Mouse (Mus musculus): ENCODE measurements around the gene Stat1. TPM values are rescaled to one million over a fixed set of nuclear protein-coding genes. Genes with fewer than 3 reads are reported as not detected.

The Stat1 gene
- polyA plus RNA-seq, 1 experiment from 2014 or later, result 10.5 TPM

GRCm38 (mm10) chr1:52152369-52152768 lies 33.1 kb downstream of the Stat1 start:
- Histone ChIP-seq H3K27ac (ENCODE audit: low read length) (no peak overlapping the region), H3K9me3 (ENCODE audit: control insufficient read depth, low read length) (no peaks in the 10 kb centered on the region), H3K4me3 (replicated peaks; ENCODE audit: low read length) (no peak overlapping the region), H3K4me2 (ENCODE audit: low read length) (no peak overlapping the region), H3K27me3 (replicated peaks; ENCODE audit: control insufficient read depth, insufficient read depth, low read length) (no peaks in the 10 kb centered on the region), H3K36me3 (ENCODE audit: control insufficient read depth, insufficient read depth) (no peaks in the 10 kb centered on the region), H3K9ac (replicated peaks; ENCODE audit: low read depth, low read length) (no peak overlapping the region), H3K4me1 (replicated peaks; ENCODE audit: control insufficient read depth, insufficient read depth, low read length) (peaks cover 7% of the 10 kb centered on the region)
- ATAC-seq, result no peak
- 68% methylated on average over 13 of the region's 13 CpGs for WGBS

GRCm38 (mm10) chr1:52152936-52153335 lies 33.7 kb downstream of the Stat1 start:
- no peaks in the 10 kb centered on the region for H3K9me3 ChIP-seq (ENCODE audit: control insufficient read depth, low read length)
- no peaks in the 10 kb centered on the region for H3K36me3 ChIP-seq (ENCODE audit: control insufficient read depth, insufficient read depth)
- H3K27ac ChIP-seq (ENCODE audit: low read length), result no peak overlapping the region
- ATAC-seq, result no peak
- H3K27me3 ChIP-seq (replicated peaks; ENCODE audit: control insufficient read depth, insufficient read depth, low read length), result no peaks in the 10 kb centered on the region
- 35% methylated on average over 3 of the region's 3 CpGs for WGBS
- no peak overlapping the region for H3K4me3 ChIP-seq (replicated peaks; ENCODE audit: low read length)
- H3K4me2 ChIP-seq (ENCODE audit: low read length), result no peak overlapping the region
- no peak overlapping the region for H3K9ac ChIP-seq (replicated peaks; ENCODE audit: low read depth, low read length)
- H3K4me1 ChIP-seq (replicated peaks; ENCODE audit: control insufficient read depth, insufficient read depth, low read length), result peaks cover 7% of the 10 kb centered on the region

- Histone ChIP-seq H3K4me2 (ENCODE audit: low read length) (no peak overlapping the region), H3K27me3 (replicated peaks; ENCODE audit: control insufficient read depth, insufficient read depth, low read length) (no peaks in the 10 kb centered on the region), H3K9me3 (ENCODE audit: control insufficient read depth, low read length) (no peaks in the 10 kb centered on the region), H3K9ac (replicated peaks; ENCODE audit: low read depth, low read length) (no peak overlapping the region), H3K4me1 (replicated peaks; ENCODE audit: control insufficient read depth, insufficient read depth, low read length) (peaks cover 7% of the 10 kb centered on the region), H3K4me3 (replicated peaks; ENCODE audit: low read length) (no peak overlapping the region), H3K36me3 (ENCODE audit: control insufficient read depth, insufficient read depth) (no peaks in the 10 kb centered on the region), H3K27ac (ENCODE audit: low read length) (no peak overlapping the region)
- ATAC-seq, result no peak
- WGBS, result 93% methylated on average over 8 of the region's 8 CpGs
Observed at GRCm38 (mm10) chr1:52154890-52155289, 35.6 kb downstream of the Stat1 start.

- H3K4me1 ChIP-seq (replicated peaks; ENCODE audit: control insufficient read depth, insufficient read depth, low read length), result no peaks in the 10 kb centered on the region
- no peak overlapping the region for H3K4me2 ChIP-seq (ENCODE audit: low read length)
- no peak overlapping the region for H3K4me3 ChIP-seq (replicated peaks; ENCODE audit: low read length)
- no peak overlapping the region for H3K9ac ChIP-seq (replicated peaks; ENCODE audit: low read depth, low read length)
- WGBS, result 90% methylated on average over 10 of the region's 10 CpGs
- H3K27ac ChIP-seq (ENCODE audit: low read length), result no peak overlapping the region
- no peaks in the 10 kb centered on the region for H3K36me3 ChIP-seq (ENCODE audit: control insufficient read depth, insufficient read depth)
- ATAC-seq, result no peak
- no peaks in the 10 kb centered on the region for H3K9me3 ChIP-seq (ENCODE audit: control insufficient read depth, low read length)
- no peaks in the 10 kb centered on the region for H3K27me3 ChIP-seq (replicated peaks; ENCODE audit: control insufficient read depth, insufficient read depth, low read length)
Observed at GRCm38 (mm10) chr1:52156351-52156750, 37.1 kb downstream of the Stat1 start.

GRCm38 (mm10) chr1:52158040-52158439 lies 38.8 kb downstream of the Stat1 start:
- Histone ChIP-seq H3K4me3 (replicated peaks; ENCODE audit: low read length) (no peak overlapping the region), H3K36me3 (ENCODE audit: control insufficient read depth, insufficient read depth) (no peaks in the 10 kb centered on the region), H3K9ac (replicated peaks; ENCODE audit: low read depth, low read length) (no peak overlapping the region), H3K27me3 (replicated peaks; ENCODE audit: control insufficient read depth, insufficient read depth, low read length) (no peaks in the 10 kb centered on the region), H3K27ac (ENCODE audit: low read length) (no peak overlapping the region), H3K4me1 (replicated peaks; ENCODE audit: control insufficient read depth, insufficient read depth, low read length) (no peaks in the 10 kb centered on the region), H3K9me3 (ENCODE audit: control insufficient read depth, low read length) (no peaks in the 10 kb centered on the region), H3K4me2 (ENCODE audit: low read length) (no peak overlapping the region)
- WGBS, result 98% methylated on average over 2 of the region's 2 CpGs
- no peak for ATAC-seq

- H3K4me3 ChIP-seq (replicated peaks; ENCODE audit: low read length), result no peak overlapping the region
Observed at GRCm38 (mm10) chr1:52158490-52159381, 39.5 kb downstream of the Stat1 start.

GRCm38 (mm10) chr1:52161151-52161550 lies 41.9 kb downstream of the Stat1 start:
- Histone ChIP-seq H3K4me2 (ENCODE audit: low read length) (no peak overlapping the region), H3K9ac (replicated peaks; ENCODE audit: low read depth, low read length) (no peak overlapping the region), H3K9me3 (ENCODE audit: control insufficient read depth, low read length) (no peaks in the 10 kb centered on the region), H3K4me3 (replicated peaks; ENCODE audit: low read length) (no peak overlapping the region), H3K27ac (ENCODE audit: low read length) (no peak overlapping the region), H3K36me3 (ENCODE audit: control insufficient read depth, insufficient read depth) (no peaks in the 10 kb centered on the region), H3K27me3 (replicated peaks; ENCODE audit: control insufficient read depth, insufficient read depth, low read length) (no peaks in the 10 kb centered on the region), H3K4me1 (replicated peaks; ENCODE audit: control insufficient read depth, insufficient read depth, low read length) (no peaks in the 10 kb centered on the region)
- ATAC-seq, result no peak
- WGBS, result 89% methylated on average over 8 of the region's 8 CpGs

More at GRCm38 (mm10) chr1:52158490-52159381, 39.5 kb downstream of the Stat1 start:
- Histone ChIP-seq H3K27me3 (replicated peaks; ENCODE audit: control insufficient read depth, insufficient read depth, low read length) (no peaks in the 10 kb centered on the region), H3K36me3 (ENCODE audit: control insufficient read depth, insufficient read depth) (no peaks in the 10 kb centered on the region), H3K4me2 (ENCODE audit: low read length) (no peak overlapping the region), H3K4me1 (replicated peaks; ENCODE audit: control insufficient read depth, insufficient read depth, low read length) (no peaks in the 10 kb centered on the region), H3K9ac (replicated peaks; ENCODE audit: low read depth, low read length) (no peak overlapping the region), H3K9me3 (ENCODE audit: control insufficient read depth, low read length) (no peaks in the 10 kb centered on the region), H3K27ac (ENCODE audit: low read length) (no peak overlapping the region)
- no peak for ATAC-seq
- 84% methylated on average over 17 of the region's 17 CpGs for WGBS

GRCm38 (mm10) chr1:52163707-52164457 lies 44.6 kb downstream of the Stat1 start:
- 86% methylated on average over 5 of the region's 5 CpGs for WGBS
- Histone ChIP-seq H3K4me3 (replicated peaks; ENCODE audit: low read length) (no peak overlapping the region), H3K4me1 (replicated peaks; ENCODE audit: control insufficient read depth, insufficient read depth, low read length) (no peaks in the 10 kb centered on the region), H3K9me3 (ENCODE audit: control insufficient read depth, low read length) (no peaks in the 10 kb centered on the region), H3K36me3 (ENCODE audit: control insufficient read depth, insufficient read depth) (no peaks in the 10 kb centered on the region), H3K9ac (replicated peaks; ENCODE audit: low read depth, low read length) (no peak overlapping the region), H3K27me3 (replicated peaks; ENCODE audit: control insufficient read depth, insufficient read depth, low read length) (no peaks in the 10 kb centered on the region), H3K27ac (ENCODE audit: low read length) (no peak overlapping the region), H3K4me2 (ENCODE audit: low read length) (no peak overlapping the region)
- ATAC-seq, result no peak

GRCm38 (mm10) chr1:52166652-52167220 lies 47.5 kb downstream of the Stat1 start:
- H3K4me1 ChIP-seq (replicated peaks; ENCODE audit: control insufficient read depth, insufficient read depth, low read length), result no peaks in the 10 kb centered on the region
- H3K27ac ChIP-seq (ENCODE audit: low read length), result no peak overlapping the region
- H3K27me3 ChIP-seq (replicated peaks; ENCODE audit: control insufficient read depth, insufficient read depth, low read length), result no peaks in the 10 kb centered on the region
- H3K4me2 ChIP-seq (ENCODE audit: low read length), result no peak overlapping the region
- H3K36me3 ChIP-seq (ENCODE audit: control insufficient read depth, insufficient read depth), result no peaks in the 10 kb centered on the region
- ATAC-seq, result no peak
- 68% methylated on average over 14 of the region's 14 CpGs for WGBS
- no peaks in the 10 kb centered on the region for H3K9me3 ChIP-seq (ENCODE audit: control insufficient read depth, low read length)
- H3K4me3 ChIP-seq (replicated peaks; ENCODE audit: low read length), result no peak overlapping the region
- H3K9ac ChIP-seq (replicated peaks; ENCODE audit: low read depth, low read length), result no peak overlapping the region
